Mouse (Mus musculus) limb, embryonic 11.5 days (tissue): ENCODE measurements at regions not wholly inside any gene's neighbourhood (a gene's known extent, or its start where the extent isn't known, plus 50 kb on each side); places are given as distances from the start of the nearest gene placed in this dataset.

Experiments used
- ATAC-seq: fragments of 200-750 bp; cut with Nextera tagmentation; 2 replicates; pipeline ENCODE4 v1.8.0; 2017; ENCODE audit warnings: low read depth; ENCODE audit not compliant: insufficient number of reproducible peaks, low FRiP score, low TSS enrichment
- DNase-seq: peaks from one replicate; pipeline ENCODE4 v3.0.0-alpha.2; 2015; ENCODE audit warnings: low spot score
- H3K27ac ChIP-seq: fragments of 300-500 bp; sonication (generic); replicated peaks from 2 replicates; pipeline ENCODE4 v1.5.1; 2014; ENCODE audit warnings: low read depth, mild to moderate bottlenecking, low read length
- H3K27me3 ChIP-seq: fragments of 300-500 bp; sonication (generic); 2 replicates; pipeline ENCODE4 v1.6.1; 2014; ENCODE audit warnings: mild to moderate bottlenecking, low read length, mixed read lengths; ENCODE audit not compliant: control insufficient read depth, insufficient read depth
- H3K36me3 ChIP-seq: fragments of 300-500 bp; sonication (generic); 2 replicates; pipeline ENCODE4 v1.6.1; 2014; ENCODE audit warnings: mild to moderate bottlenecking, low read length, moderate library complexity, mixed read lengths; ENCODE audit not compliant: control insufficient read depth, insufficient read depth
- H3K4me1 ChIP-seq: fragments of 300-500 bp; sonication (generic); 2 replicates; pipeline ENCODE4 v1.6.1; 2014; ENCODE audit warnings: low read length, mixed read lengths; ENCODE audit not compliant: control insufficient read depth, insufficient read depth
- H3K4me2 ChIP-seq: fragments of 300-500 bp; sonication (generic); 2 replicates; pipeline ENCODE4 v1.6.1; 2014; ENCODE audit warnings: low read depth, mild to moderate bottlenecking, moderate library complexity; ENCODE audit not compliant: severe bottlenecking
- H3K4me3 ChIP-seq: fragments of 300-500 bp; sonication (generic); 2 replicates; pipeline ENCODE4 v1.5.1; 2014; ENCODE audit warnings: low read depth, low read length
- H3K9ac ChIP-seq: fragments of 300-500 bp; sonication (generic); 2 replicates; pipeline ENCODE4 v1.6.1; 2014; ENCODE audit warnings: mild to moderate bottlenecking, low read length
- H3K9me3 ChIP-seq: fragments of 300-500 bp; sonication (generic); 2 replicates; pipeline ENCODE4 v1.6.1; 2016; ENCODE audit warnings: low read length; ENCODE audit not compliant: control insufficient read depth
- WGBS: fragments of 180-500 bp; shearing (Covaris S2); extraction: QIAGEN DNeasy Blood & Tissue Kit; methylation state at CpG from one replicate; pipeline ENCODE4 v1.1.7; 2014; 5-methylcytosine and 5-hydroxymethylcytosine counted together

- H3K4me3 ChIP-seq = no peak overlapping the region
- ATAC-seq = no peak; the same call in 1 of the 2 replicates
These were observed 178.4 kb upstream of the Lrig3 start for GRCm38 (mm10) chr10:125787441-125788060.

DNA sequence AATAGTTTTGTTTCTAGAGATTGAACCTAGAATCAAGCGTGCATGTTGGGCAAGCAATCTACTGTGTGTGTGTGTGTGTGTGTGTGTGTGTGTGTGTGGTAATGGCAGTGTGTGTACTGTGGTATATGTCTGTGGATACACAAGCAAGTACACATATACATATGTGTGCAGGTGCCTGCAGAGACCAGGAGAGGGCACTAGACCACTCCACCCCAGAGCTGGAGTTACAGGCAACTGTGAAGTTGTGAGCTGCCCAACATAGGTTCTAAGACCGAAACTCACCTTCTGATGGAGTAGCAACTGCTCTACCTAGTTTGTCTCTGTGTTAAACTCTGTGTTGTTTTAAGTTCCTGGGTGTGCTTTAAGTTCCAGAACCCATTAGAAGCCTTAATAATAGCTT is 177.7 kb upstream of the Lrig3 start:
- ATAC-seq = no peak
- no peak overlapping the region for H3K4me2 ChIP-seq
- DNase-seq = no peak
- peaks cover 20% of the 10 kb centered on the region for H3K4me1 ChIP-seq
- WGBS = 98% methylated on average over 2 of the region's 2 CpGs
- H3K9me3 ChIP-seq = no peaks in the 10 kb centered on the region
- peak overlapping the region; percentile 75 for H3K27ac ChIP-seq
- no peak overlapping the region for H3K9ac ChIP-seq
- no peaks in the 10 kb centered on the region for H3K36me3 ChIP-seq
- no peaks in the 10 kb centered on the region for H3K27me3 ChIP-seq
- H3K4me3 ChIP-seq = no peak overlapping the region

More at GRCm38 (mm10) chr10:125787441-125788060, 178.4 kb upstream of the Lrig3 start:
- WGBS = 37% methylated on average over 19 of the region's 19 CpGs
- peak overlapping the region; percentile 35 for H3K4me2 ChIP-seq
- H3K36me3 ChIP-seq = no peaks in the 10 kb centered on the region
- no peak for DNase-seq
- no peaks in the 10 kb centered on the region for H3K9me3 ChIP-seq
- peak overlapping the region; percentile 75 for H3K27ac ChIP-seq
- H3K9ac ChIP-seq = peak overlapping the region; percentile 23; the same call in 1 of the 2 replicates
- H3K4me1 ChIP-seq = peaks cover 21% of the 10 kb centered on the region
- no peaks in the 10 kb centered on the region for H3K27me3 ChIP-seq

DNA sequence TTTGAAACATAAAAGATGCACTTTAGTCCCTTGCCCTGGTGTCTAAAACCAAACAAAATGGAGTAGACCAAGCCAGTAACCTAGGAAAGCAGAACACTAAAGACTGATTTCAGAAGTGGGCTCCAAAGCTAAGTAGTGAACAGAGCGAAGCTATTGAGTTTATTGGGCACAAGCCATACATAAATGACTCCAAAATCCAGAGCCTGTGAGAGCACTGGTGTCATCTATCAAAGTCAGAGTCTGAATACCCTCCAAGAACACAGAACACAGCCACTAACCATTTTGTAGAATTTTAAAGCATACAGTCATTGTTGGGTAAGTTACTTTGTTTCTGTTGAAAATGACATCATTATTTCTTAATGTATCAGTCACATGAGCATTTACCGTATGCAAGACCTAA is 175.0 kb upstream of the Lrig3 start:
- Histone ChIP-seq H3K4me1 (peaks cover 9% of the 10 kb centered on the region), H3K9me3 (no peaks in the 10 kb centered on the region), H3K27ac (no peak overlapping the region), H3K4me2 (no peak overlapping the region), H3K36me3 (no peaks in the 10 kb centered on the region), H3K27me3 (no peaks in the 10 kb centered on the region), H3K9ac (no peak overlapping the region), H3K4me3 (no peak overlapping the region)
- WGBS = 89% methylated on average over 2 of the region's 2 CpGs
- no peak for ATAC-seq
- no peak for DNase-seq

DNA sequence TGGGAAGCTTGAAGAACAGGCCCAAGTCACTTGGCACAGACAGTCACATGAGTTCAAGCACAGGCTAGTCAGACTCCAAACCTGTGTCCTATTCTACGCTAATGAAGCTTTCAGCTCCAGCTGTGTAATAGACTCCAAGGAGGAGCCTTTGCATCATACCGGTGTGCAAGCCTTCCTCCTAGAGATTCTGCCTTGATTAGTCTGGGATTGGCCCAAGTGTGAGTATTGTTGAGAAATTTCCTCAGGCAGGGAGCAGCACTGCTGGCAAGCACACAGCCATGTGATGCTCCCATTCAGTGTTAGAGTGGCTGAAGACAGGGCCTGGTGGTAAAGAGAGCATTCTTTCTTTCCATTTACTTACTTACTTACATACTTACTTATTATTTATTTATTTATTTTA is 171.5 kb upstream of the Lrig3 start:
- WGBS = 91% methylated on average over 2 of the region's 2 CpGs

DNA sequence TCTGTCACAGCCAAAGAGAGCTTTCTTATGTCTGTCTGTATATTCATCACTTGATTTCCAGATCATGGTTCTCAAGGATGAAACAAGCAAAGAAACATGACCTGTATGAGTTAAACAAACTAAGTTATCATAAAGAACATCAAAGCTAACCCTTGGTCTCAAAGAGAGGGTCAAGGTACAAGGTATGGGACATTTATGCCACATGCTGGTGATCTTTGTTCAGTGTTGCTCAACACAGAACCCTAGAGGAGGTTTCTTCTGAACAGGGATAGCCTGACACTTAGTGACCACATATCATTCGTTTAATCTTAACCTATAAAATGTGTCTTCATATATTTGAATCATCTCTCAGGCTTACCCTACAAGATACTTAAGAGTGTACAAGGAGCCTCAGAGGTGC is 170.6 kb upstream of the Lrig3 start:
- Histone ChIP-seq H3K9me3 (no peaks in the 10 kb centered on the region), H3K27ac (no peak overlapping the region), H3K4me1 (peaks cover 5% of the 10 kb centered on the region; the same call in 1 of the 2 replicates), H3K9ac (no peak overlapping the region), H3K27me3 (no peaks in the 10 kb centered on the region), H3K4me3 (no peak overlapping the region), H3K4me2 (no peak overlapping the region), H3K36me3 (no peaks in the 10 kb centered on the region)
- ATAC-seq = no peak
- DNase-seq = no peak
- 89% methylated on average over 1 of the region's 1 CpGs for WGBS

More for the DNA sequence above, 171.5 kb upstream of the Lrig3 start:
- H3K36me3 ChIP-seq = no peaks in the 10 kb centered on the region
- no peak overlapping the region for H3K27ac ChIP-seq
- peaks cover 5% of the 10 kb centered on the region; the same call in 1 of the 2 replicates for H3K4me1 ChIP-seq
- H3K27me3 ChIP-seq = no peaks in the 10 kb centered on the region
- no peak overlapping the region for H3K4me3 ChIP-seq
- H3K4me2 ChIP-seq = no peak overlapping the region
- no peaks in the 10 kb centered on the region for H3K9me3 ChIP-seq
- no peak for ATAC-seq
- DNase-seq = no peak
- no peak overlapping the region for H3K9ac ChIP-seq

DNA sequence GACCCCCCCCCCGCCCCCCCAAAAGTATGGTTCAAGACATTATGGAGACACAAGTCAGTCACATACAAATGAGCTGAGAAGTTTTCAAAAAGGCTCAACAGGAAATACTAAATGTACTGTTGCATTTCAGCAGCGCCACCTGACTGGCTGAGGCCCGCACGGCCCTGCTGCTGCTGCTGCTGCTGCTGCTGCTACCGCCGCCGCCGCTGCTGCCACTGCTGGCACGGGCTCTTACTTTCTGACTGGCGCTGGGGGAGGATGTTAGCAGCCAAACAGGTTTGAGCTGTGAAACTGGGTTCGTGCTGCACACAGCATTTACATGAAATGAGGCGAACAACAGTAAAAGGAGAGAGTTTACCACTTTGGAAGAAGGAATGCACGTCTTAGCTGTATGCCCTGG is 167.3 kb upstream of the Lrig3 start:
- Histone ChIP-seq H3K4me3 (no peak overlapping the region), H3K9ac (no peak overlapping the region), H3K9me3 (no peaks in the 10 kb centered on the region), H3K36me3 (no peaks in the 10 kb centered on the region), H3K27me3 (no peaks in the 10 kb centered on the region), H3K4me1 (peaks cover 7% of the 10 kb centered on the region; the same call in 1 of the 2 replicates), H3K4me2 (no peak overlapping the region; the same call in 1 of the 2 replicates), H3K27ac (peak overlapping the region; percentile 14; the same call in 1 of the 2 replicates)
- WGBS = 8% methylated on average over 13 of the region's 13 CpGs
- ATAC-seq (peak; percentile 37; the same call in 1 of the 2 replicates), DNase-seq (peak; percentile 70)

- Histone ChIP-seq H3K27ac (no peak overlapping the region), H3K27me3 (no peaks in the 10 kb centered on the region)
These were observed 165.3 kb upstream of the Lrig3 start for GRCm38 (mm10) chr10:125800572-125801114.

DNA sequence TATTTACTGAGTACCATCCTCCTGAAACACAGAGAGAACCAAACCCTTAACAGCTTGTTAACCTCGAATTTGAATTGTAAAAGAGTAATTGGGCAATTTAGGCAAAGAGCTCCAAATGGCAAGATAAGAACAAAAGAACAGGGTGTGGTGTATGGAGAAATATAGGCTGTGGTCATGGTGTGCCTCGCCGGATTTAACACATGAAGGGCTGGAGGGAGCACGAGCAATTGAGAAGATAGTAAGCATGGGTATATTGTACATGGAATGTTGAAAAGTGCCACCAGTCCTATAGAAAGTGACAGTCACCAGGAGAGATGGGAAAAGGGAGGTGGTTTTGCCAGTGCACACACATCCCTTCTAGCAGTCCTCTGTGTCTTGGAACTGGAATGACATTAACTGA is 164.5 kb upstream of the Lrig3 start:
- Histone ChIP-seq H3K9ac (no peak overlapping the region), H3K4me1 (peaks cover 10% of the 10 kb centered on the region; the same call in 1 of the 2 replicates), H3K9me3 (no peaks in the 10 kb centered on the region), H3K4me2 (no peak overlapping the region), H3K4me3 (no peak overlapping the region), H3K27me3 (no peaks in the 10 kb centered on the region), H3K36me3 (no peaks in the 10 kb centered on the region), H3K27ac (no peak overlapping the region)
- DNase-seq = no peak
- 24% methylated on average over 4 of the region's 4 CpGs for WGBS
- ATAC-seq = no peak

More at GRCm38 (mm10) chr10:125800572-125801114, 165.3 kb upstream of the Lrig3 start:
- H3K9me3 ChIP-seq = no peaks in the 10 kb centered on the region
- WGBS = 53% methylated on average over 2 of the region's 2 CpGs
- H3K4me1 ChIP-seq = peaks cover 10% of the 10 kb centered on the region; the same call in 1 of the 2 replicates
- no peak overlapping the region for H3K4me2 ChIP-seq
- no peak overlapping the region for H3K4me3 ChIP-seq
- H3K36me3 ChIP-seq = no peaks in the 10 kb centered on the region
- no peak for ATAC-seq
- no peak overlapping the region for H3K9ac ChIP-seq
- no peak for DNase-seq
